Mouse (Mus musculus): ENCODE measurements around the gene Trrap.

GRCm38 (mm10) chr5:144719781-144720180 is 47.8 kb upstream of the Trrap start:
- TF ChIP-seq GATA1 (IDR thresholded peaks at IDR 0.05; ENCODE audit: borderline replicate concordance, low read length) (no peak), FLI1 (IDR thresholded peaks at IDR 0.05; ENCODE audit: low read length) (no peak)

All from megakaryocyte, embryonic 14.5 days (primary cell).